Mouse (Mus musculus) embryonic facial prominence, embryonic 13.5 days (tissue): ENCODE measurements at regions not wholly inside any gene's neighbourhood (a gene's known extent, or its start where the extent isn't known, plus 50 kb on each side); places are given as distances from the start of the nearest gene placed in this dataset.

Experiments
- ATAC-seq: fragments of 200-750 bp; cut with Nextera tagmentation; 2 replicates; pipeline ENCODE4 v1.8.0; 2017; ENCODE audit warnings: low read depth; ENCODE audit not compliant: insufficient number of reproducible peaks, insufficient read depth, low FRiP score, low TSS enrichment
- H3K27ac ChIP-seq: fragments of 300-500 bp; sonication (generic); 2 replicates; pipeline ENCODE4 v1.5.1; 2015; ENCODE audit warnings: moderate library complexity, mild to moderate bottlenecking, inconsistent platforms
- H3K27me3 ChIP-seq: fragments of 300-500 bp; sonication (generic); 2 replicates; pipeline ENCODE4 v1.6.1; 2015; ENCODE audit warnings: mild to moderate bottlenecking, inconsistent platforms
- H3K36me3 ChIP-seq: fragments of 300-500 bp; sonication (generic); 2 replicates; pipeline ENCODE4 v1.6.1; 2015; ENCODE audit warnings: mild to moderate bottlenecking, inconsistent platforms
- H3K4me1 ChIP-seq: fragments of 300-500 bp; sonication (generic); 2 replicates; pipeline ENCODE4 v1.6.1; 2015; ENCODE audit warnings: inconsistent platforms
- H3K4me2 ChIP-seq: fragments of 300-500 bp; sonication (generic); 2 replicates; pipeline ENCODE4 v1.6.1; 2015; ENCODE audit warnings: moderate library complexity, mild to moderate bottlenecking, inconsistent platforms
- H3K4me3 ChIP-seq: fragments of 300-500 bp; sonication (generic); 2 replicates; pipeline ENCODE4 v1.5.1; 2015; ENCODE audit warnings: mild to moderate bottlenecking, inconsistent platforms
- H3K9ac ChIP-seq: fragments of 300-500 bp; sonication (generic); 2 replicates; pipeline ENCODE4 v1.6.1; 2015; ENCODE audit warnings: mild to moderate bottlenecking, inconsistent platforms
- H3K9me3 ChIP-seq: fragments of 300-500 bp; sonication (generic); 2 replicates; pipeline ENCODE4 v1.6.1; 2016; ENCODE audit warnings: inconsistent platforms
- WGBS: fragments of 180-500 bp; shearing (Covaris S2); methylation state at CpG from one replicate; pipeline ENCODE4 v1.1.7; 2015; ENCODE audit warnings: mixed read lengths; 5-methylcytosine and 5-hydroxymethylcytosine counted together

- H3K27ac ChIP-seq = no peak overlapping the region
- H3K36me3 ChIP-seq = no peaks in the 10 kb centered on the region
- 27% methylated on average over 4 of the region's 4 CpGs for WGBS
Observed at GRCm38 (mm10) chr10:29595455-29595854, 59.8 kb upstream of the Rspo3 start.

GRCm38 (mm10) chr10:29594969-29595368 is 59.3 kb upstream of the Rspo3 start:
- Histone ChIP-seq H3K9ac (no peak overlapping the region), H3K4me1 (peaks cover 14% of the 10 kb centered on the region), H3K36me3 (no peaks in the 10 kb centered on the region), H3K27me3 (no peaks in the 10 kb centered on the region), H3K4me3 (no peak overlapping the region), H3K4me2 (no peak overlapping the region), H3K9me3 (no peaks in the 10 kb centered on the region), H3K27ac (no peak overlapping the region)
- WGBS = 42% methylated on average over 1 of the region's 1 CpGs
- no peak for ATAC-seq

More at GRCm38 (mm10) chr10:29595455-29595854, 59.8 kb upstream of the Rspo3 start:
- H3K4me3 ChIP-seq = no peak overlapping the region
- no peaks in the 10 kb centered on the region for H3K9me3 ChIP-seq
- H3K4me1 ChIP-seq = peaks cover 14% of the 10 kb centered on the region
- ATAC-seq = no peak
- no peaks in the 10 kb centered on the region for H3K27me3 ChIP-seq
- no peak overlapping the region for H3K4me2 ChIP-seq
- H3K9ac ChIP-seq = no peak overlapping the region

DNA sequence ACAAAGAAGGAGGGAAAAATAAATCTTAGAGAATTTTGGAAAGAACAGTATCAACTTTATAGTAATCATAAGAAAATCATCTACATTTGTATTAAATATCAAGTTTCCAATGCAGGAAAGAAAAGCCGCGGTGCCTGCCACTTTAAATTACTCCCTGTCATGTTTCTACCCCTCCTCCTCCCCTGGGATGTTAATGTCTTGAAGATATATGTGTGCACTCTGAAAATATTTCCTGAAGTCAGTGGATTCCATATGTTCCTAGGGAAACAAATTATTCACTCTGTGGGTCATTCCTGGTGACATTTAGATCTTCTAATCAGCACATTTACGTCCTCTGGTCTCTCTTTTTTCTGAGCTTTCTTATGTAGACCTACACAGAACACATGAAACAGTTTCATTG is 57.2 kb upstream of the Rspo3 start:
- H3K27ac ChIP-seq = no peak overlapping the region
- no peaks in the 10 kb centered on the region for H3K9me3 ChIP-seq
- no peak overlapping the region for H3K4me2 ChIP-seq
- H3K36me3 ChIP-seq = no peaks in the 10 kb centered on the region
- H3K9ac ChIP-seq = no peak overlapping the region
- H3K4me3 ChIP-seq = no peak overlapping the region
- WGBS = 15% methylated on average over 3 of the region's 3 CpGs
- H3K27me3 ChIP-seq = no peaks in the 10 kb centered on the region
- H3K4me1 ChIP-seq = peaks cover 14% of the 10 kb centered on the region
- no peak for ATAC-seq

DNA sequence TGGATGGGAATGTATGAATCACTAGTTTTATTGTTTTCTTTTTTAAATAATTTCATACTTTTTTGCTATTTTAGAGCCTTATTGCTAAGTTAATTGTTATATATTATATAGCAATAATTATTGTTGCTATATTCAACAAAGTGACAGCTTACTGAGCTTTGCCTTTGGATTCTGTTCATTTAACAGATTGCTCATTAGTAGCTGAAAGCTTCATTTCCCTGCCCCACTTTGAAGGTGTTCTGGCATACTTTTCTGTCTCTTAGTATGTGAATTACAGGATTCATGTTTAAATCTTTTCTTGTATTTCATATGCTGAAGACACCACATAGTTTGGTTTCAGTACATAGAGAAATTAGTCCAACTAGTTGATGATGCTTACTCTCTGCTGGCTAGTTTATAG is 54.5 kb upstream of the Rspo3 start:
- no peak overlapping the region for H3K27ac ChIP-seq
- no peaks in the 10 kb centered on the region for H3K9me3 ChIP-seq
- no peak overlapping the region for H3K9ac ChIP-seq
- no peaks in the 10 kb centered on the region for H3K36me3 ChIP-seq
- H3K4me2 ChIP-seq = no peak overlapping the region
- no peak for ATAC-seq
- H3K4me3 ChIP-seq = no peak overlapping the region
- H3K4me1 ChIP-seq = peaks cover 7% of the 10 kb centered on the region; the same call in 1 of the 2 replicates
- H3K27me3 ChIP-seq = no peaks in the 10 kb centered on the region

- no peaks in the 10 kb centered on the region for H3K27me3 ChIP-seq
- peaks cover 7% of the 10 kb centered on the region; the same call in 1 of the 2 replicates for H3K4me1 ChIP-seq
- no peak overlapping the region for H3K27ac ChIP-seq
- no peak for ATAC-seq
- H3K9ac ChIP-seq = no peak overlapping the region
- no peaks in the 10 kb centered on the region for H3K36me3 ChIP-seq
- H3K4me2 ChIP-seq = no peak overlapping the region
- H3K4me3 ChIP-seq = no peak overlapping the region
- H3K9me3 ChIP-seq = no peaks in the 10 kb centered on the region
Observed at GRCm38 (mm10) chr10:29589739-29590138, 54.1 kb upstream of the Rspo3 start.
